Mouse (Mus musculus): Measurements from ENCODE around the gene Toe1.

Gene Toe1

GRCm38 (mm10) chr4:116788956-116789355, 18.5 kb downstream of the Toe1 start:
- peak; percentile 77 for DNase-seq

GRCm38 (mm10) chr4:116787985-116788760, 19.3 kb downstream of the Toe1 start:
- no peak for DNase-seq

GRCm38 (mm10) chr4:116786587-116786986, 20.9 kb downstream of the Toe1 start:
- DNase-seq: no peak

GRCm38 (mm10) chr4:116782171-116782570, 25.3 kb downstream of the Toe1 start:
- peak; percentile 31 for DNase-seq

GRCm38 (mm10) chr4:116781366-116781765, 26.1 kb downstream of the Toe1 start:
- no peak for DNase-seq

GRCm38 (mm10) chr4:116780541-116780940, 26.9 kb downstream of the Toe1 start:
- DNase-seq: no peak

GRCm38 (mm10) chr4:116777079-116777478, 30.4 kb downstream of the Toe1 start:
- no peak for DNase-seq

- DNase-seq: no peak
Observed at GRCm38 (mm10) chr4:116776391-116776790, 31.0 kb downstream of the Toe1 start.

GRCm38 (mm10) chr4:116769060-116769459, 38.4 kb downstream of the Toe1 start:
- DNase-seq: no peak

GRCm38 (mm10) chr4:116768510-116768909, 38.9 kb downstream of the Toe1 start:
- DNase-seq: no peak

GRCm38 (mm10) chr4:116764001-116764400, 43.4 kb downstream of the Toe1 start:
- no peak for DNase-seq

- DNase-seq: no peak
Observed at GRCm38 (mm10) chr4:116761914-116762313, 45.5 kb downstream of the Toe1 start.

GRCm38 (mm10) chr4:116749750-116750149, 57.7 kb downstream of the Toe1 start:
- no peak for DNase-seq
